Mouse (Mus musculus) cerebellum, postnatal 10 days (tissue): ENCODE measurements at regions not wholly inside any gene's neighbourhood (a gene's known extent, or its start where the extent isn't known, plus 50 kb on each side); places are given as distances from the start of the nearest gene placed in this dataset.

Experiments used
- DNase-seq, 2 experiments: peaks; one replicate each; pipeline ENCODE4 v3.0.0; 2021; ENCODE audit warnings: mixed read lengths in 2 of 2

GRCm38 (mm10) chr5:18916688-18917285, 310.0 kb upstream of the Magi2 start:
- peak; percentile 77 to 79 for DNase-seq

DNA sequence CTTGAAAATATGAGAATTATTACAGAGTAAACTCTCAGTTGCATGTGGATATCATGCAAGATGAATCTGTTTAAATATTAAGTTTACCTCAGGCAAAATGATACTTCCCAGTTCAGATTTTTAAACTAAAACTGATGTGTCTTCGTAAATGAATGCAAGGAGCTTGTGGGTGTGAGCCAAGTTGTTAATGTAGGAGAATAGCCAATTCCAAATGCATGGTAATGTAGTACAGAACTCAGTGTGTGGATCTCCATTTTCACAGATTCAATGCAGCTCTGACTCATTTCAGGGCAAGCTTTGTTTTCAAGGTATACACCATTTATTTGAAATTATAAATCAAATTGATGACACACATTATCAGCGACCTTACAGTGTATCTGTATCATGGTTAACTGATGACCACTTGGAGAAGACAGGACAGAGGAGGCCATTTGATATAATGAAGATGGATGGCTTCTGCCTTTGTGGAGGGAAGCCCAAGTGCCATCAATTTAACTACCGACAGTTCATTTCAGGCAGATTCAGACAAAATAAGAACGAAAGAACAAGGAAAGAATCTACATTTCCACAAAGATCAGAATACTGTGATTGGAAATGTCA, 272.9 kb upstream of the Magi2 start:
- DNase-seq, result no peak
